Mouse (Mus musculus) embryonic facial prominence, embryonic 10.5 days (tissue): ENCODE measurements around the gene C9. TPM values are rescaled to one million over a fixed set of nuclear protein-coding genes. Genes with fewer than 3 reads are reported as not detected.

Source experiments
- DNase-seq: peaks from one replicate; pipeline ENCODE4 v3.0.0-alpha.2; 2017; ENCODE audit warnings: low spot score
- H3K27ac ChIP-seq: fragments of 300-500 bp; sonication (generic); replicated peaks from 2 replicates; pipeline ENCODE4 v1.5.1; 2016; ENCODE audit warnings: mild to moderate bottlenecking
- H3K27me3 ChIP-seq: fragments of 300-500 bp; sonication (generic); replicated peaks from 2 replicates; pipeline ENCODE4 v1.6.1; 2016; ENCODE audit warnings: low read depth, mild to moderate bottlenecking; ENCODE audit not compliant: poor library complexity, severe bottlenecking
- H3K36me3 ChIP-seq: fragments of 300-500 bp; sonication (generic); replicated peaks from 2 replicates; pipeline ENCODE4 v1.6.1; 2016; ENCODE audit warnings: mild to moderate bottlenecking, moderate library complexity
- H3K4me1 ChIP-seq: fragments of 300-500 bp; sonication (generic); 2 replicates; pipeline ENCODE4 v1.6.1; 2016
- H3K4me3 ChIP-seq: fragments of 300-500 bp; sonication (generic); 2 replicates; pipeline ENCODE4 v1.5.1; 2016; ENCODE audit warnings: mild to moderate bottlenecking, moderate library complexity
- H3K9me3 ChIP-seq: fragments of 300-500 bp; sonication (generic); 2 replicates; pipeline ENCODE4 v1.6.1; 2016; ENCODE audit warnings: mild to moderate bottlenecking
- WGBS: fragments of 180-500 bp; shearing (Covaris S2); methylation state at CpG from one replicate; pipeline ENCODE4 v1.1.7; 2016; 5-methylcytosine and 5-hydroxymethylcytosine counted together
- polyA plus RNA-seq: library from polyadenylated mRNA; unstranded; fragments of >200 nt; fragmentation: Nextera tagmentation; extraction: Ambion mirVana; gene quantifications from 2 replicates; pipeline ENCODE4 v1.2.1, GENCODE M21; 2016

C9 gene
- polyA plus RNA-seq, 1 experiment from 2014 or later: not detected

GRCm38 (mm10) chr15:6498396-6499070 lies 53.4 kb downstream of the C9 start:
- Histone ChIP-seq H3K27me3 (no peaks in the 10 kb centered on the region), H3K36me3 (no peaks in the 10 kb centered on the region), H3K27ac (no peak overlapping the region), H3K9me3 (no peaks in the 10 kb centered on the region), H3K4me3 (no peak overlapping the region), H3K4me1 (no peaks in the 10 kb centered on the region)
- WGBS: 66% methylated on average over 10 of the region's 10 CpGs
- no peak for DNase-seq

- WGBS: 47% methylated on average over 1 of the region's 1 CpGs
- H3K27me3 ChIP-seq: no peaks in the 10 kb centered on the region
- H3K4me1 ChIP-seq: no peaks in the 10 kb centered on the region
- DNase-seq: no peak
- H3K9me3 ChIP-seq: no peaks in the 10 kb centered on the region
- no peak overlapping the region for H3K4me3 ChIP-seq
- H3K36me3 ChIP-seq: no peaks in the 10 kb centered on the region
- H3K27ac ChIP-seq: no peak overlapping the region
Observed at GRCm38 (mm10) chr15:6500787-6501186, 55.7 kb downstream of the C9 start.

GRCm38 (mm10) chr15:6517525-6517924 lies 72.4 kb downstream of the C9 start:
- Histone ChIP-seq H3K4me1 (no peaks in the 10 kb centered on the region), H3K9me3 (no peaks in the 10 kb centered on the region), H3K36me3 (no peaks in the 10 kb centered on the region), H3K27me3 (no peaks in the 10 kb centered on the region), H3K27ac (no peak overlapping the region), H3K4me3 (no peak overlapping the region)
- 87% methylated on average over 1 of the region's 1 CpGs for WGBS
- DNase-seq: no peak

- no peaks in the 10 kb centered on the region for H3K27me3 ChIP-seq
- WGBS: 88% methylated on average over 19 of the region's 19 CpGs
- H3K4me3 ChIP-seq: no peak overlapping the region
- no peaks in the 10 kb centered on the region for H3K4me1 ChIP-seq
- H3K27ac ChIP-seq: no peak overlapping the region
- no peaks in the 10 kb centered on the region for H3K36me3 ChIP-seq
- no peak for DNase-seq
- H3K9me3 ChIP-seq: no peaks in the 10 kb centered on the region
Observed at GRCm38 (mm10) chr15:6519417-6520255, 74.5 kb downstream of the C9 start.

GRCm38 (mm10) chr15:6520505-6521155 lies 75.5 kb downstream of the C9 start:
- Histone ChIP-seq H3K4me1 (no peaks in the 10 kb centered on the region), H3K9me3 (no peaks in the 10 kb centered on the region), H3K27ac (no peak overlapping the region), H3K27me3 (no peaks in the 10 kb centered on the region), H3K4me3 (no peak overlapping the region), H3K36me3 (no peaks in the 10 kb centered on the region)
- WGBS: 91% methylated on average over 10 of the region's 10 CpGs
- no peak for DNase-seq

GRCm38 (mm10) chr15:6522653-6523167 lies 77.6 kb downstream of the C9 start, which contains the start of gene Fyb:
Gene Fyb (plus strand): TSS chr15:6522853.
- no peak for DNase-seq
- Histone ChIP-seq H3K4me3 (no peak within 1 kb of the TSS), H3K27ac (no peak within 1 kb of the TSS), H3K9me3 (no peaks in the 10 kb centered on the region), H3K4me1 (no peaks in the 10 kb centered on the region), H3K27me3 (no peaks in the 10 kb centered on the region), H3K36me3 (no peaks in the 10 kb centered on the region)
- 86% methylated on average over 8 of the region's 8 CpGs for WGBS

GRCm38 (mm10) chr15:6524801-6525200 lies 79.7 kb downstream of the C9 start:
- no peaks in the 10 kb centered on the region for H3K27me3 ChIP-seq
- no peak overlapping the region for H3K27ac ChIP-seq
- no peak overlapping the region for H3K4me3 ChIP-seq
- H3K4me1 ChIP-seq: no peaks in the 10 kb centered on the region
- H3K36me3 ChIP-seq: no peaks in the 10 kb centered on the region
- no peaks in the 10 kb centered on the region for H3K9me3 ChIP-seq
- no peak for DNase-seq
- WGBS: 95% methylated on average over 2 of the region's 2 CpGs

- DNase-seq: no peak
- no peak overlapping the region for H3K27ac ChIP-seq
- H3K9me3 ChIP-seq: no peaks in the 10 kb centered on the region
- no peaks in the 10 kb centered on the region for H3K4me1 ChIP-seq
- no peak overlapping the region for H3K4me3 ChIP-seq
- WGBS: 91% methylated on average over 3 of the region's 3 CpGs
- no peaks in the 10 kb centered on the region for H3K27me3 ChIP-seq
- H3K36me3 ChIP-seq: no peaks in the 10 kb centered on the region
Observed at GRCm38 (mm10) chr15:6525386-6525785, 80.3 kb downstream of the C9 start.

- Histone ChIP-seq H3K27ac (no peak overlapping the region), H3K27me3 (no peaks in the 10 kb centered on the region), H3K36me3 (no peaks in the 10 kb centered on the region), H3K4me1 (no peaks in the 10 kb centered on the region), H3K4me3 (no peak overlapping the region), H3K9me3 (no peaks in the 10 kb centered on the region)
- 88% methylated on average over 3 of the region's 3 CpGs for WGBS
- DNase-seq: no peak
Observed at GRCm38 (mm10) chr15:6533858-6534343, 88.8 kb downstream of the C9 start.

- WGBS: 87% methylated on average over 8 of the region's 8 CpGs
- Histone ChIP-seq H3K27ac (no peak overlapping the region), H3K4me1 (no peaks in the 10 kb centered on the region), H3K27me3 (no peaks in the 10 kb centered on the region), H3K36me3 (no peaks in the 10 kb centered on the region), H3K9me3 (no peaks in the 10 kb centered on the region), H3K4me3 (no peak overlapping the region)
- no peak for DNase-seq
Observed at GRCm38 (mm10) chr15:6534592-6534991, 89.5 kb downstream of the C9 start.

- no peaks in the 10 kb centered on the region for H3K27me3 ChIP-seq
- no peak overlapping the region for H3K4me3 ChIP-seq
- DNase-seq: no peak
- no peaks in the 10 kb centered on the region for H3K36me3 ChIP-seq
- no peaks in the 10 kb centered on the region for H3K4me1 ChIP-seq
- 85% methylated on average over 7 of the region's 7 CpGs for WGBS
- no peaks in the 10 kb centered on the region for H3K9me3 ChIP-seq
- no peak overlapping the region for H3K27ac ChIP-seq
Observed at GRCm38 (mm10) chr15:6539639-6540338, 94.7 kb downstream of the C9 start.
